Mouse (Mus musculus): ENCODE results near the gene Rreb1.

The Rreb1 gene

GRCm38 (mm10) chr13:37875919-37876318, 97.7 kb downstream of the Rreb1 start:
- DNase-seq (ENCODE audit: low read depth, low spot score): no peak

- DNase-seq (ENCODE audit: low read depth, low spot score): no peak
Measured at GRCm38 (mm10) chr13:37876366-37876765, 98.2 kb downstream of the Rreb1 start.

- DNase-seq (ENCODE audit: low read depth, low spot score): no peak
Measured at GRCm38 (mm10) chr13:37876836-37877235, 98.6 kb downstream of the Rreb1 start.

- DNase-seq (ENCODE audit: low read depth, low spot score): no peak
Measured at GRCm38 (mm10) chr13:37877241-37877640, 99.0 kb downstream of the Rreb1 start.

GRCm38 (mm10) chr13:37878918-37879331, 100.7 kb downstream of the Rreb1 start:
- no peak for DNase-seq (ENCODE audit: low read depth, low spot score)

- DNase-seq (ENCODE audit: low read depth, low spot score): peak; percentile 34
Measured at GRCm38 (mm10) chr13:37879556-37879955, 101.4 kb downstream of the Rreb1 start.

- no peak for DNase-seq (ENCODE audit: low read depth, low spot score)
Measured at GRCm38 (mm10) chr13:37880035-37880434, 101.8 kb downstream of the Rreb1 start.

- DNase-seq (ENCODE audit: low read depth, low spot score): no peak
Measured at GRCm38 (mm10) chr13:37880581-37881130, 102.5 kb downstream of the Rreb1 start.

- DNase-seq (ENCODE audit: low read depth, low spot score): no peak
Measured at GRCm38 (mm10) chr13:37882521-37882920, 104.3 kb downstream of the Rreb1 start.

- DNase-seq (ENCODE audit: low read depth, low spot score): no peak
Measured at GRCm38 (mm10) chr13:37883008-37883407, 104.8 kb downstream of the Rreb1 start.

- no peak for DNase-seq (ENCODE audit: low read depth, low spot score)
Measured at GRCm38 (mm10) chr13:37885392-37885791, 107.2 kb downstream of the Rreb1 start.

- no peak for DNase-seq (ENCODE audit: low read depth, low spot score)
Measured at GRCm38 (mm10) chr13:37886024-37886423, 107.8 kb downstream of the Rreb1 start.

- DNase-seq (ENCODE audit: low read depth, low spot score): no peak
Measured at GRCm38 (mm10) chr13:37894756-37895155, 116.6 kb downstream of the Rreb1 start.

GRCm38 (mm10) chr13:37895564-37896254, 117.5 kb downstream of the Rreb1 start:
- no peak for DNase-seq (ENCODE audit: low read depth, low spot score)

- no peak for DNase-seq (ENCODE audit: low read depth, low spot score)
Measured at GRCm38 (mm10) chr13:37896423-37896822, 118.2 kb downstream of the Rreb1 start.

- no peak for DNase-seq (ENCODE audit: low read depth, low spot score)
Measured at GRCm38 (mm10) chr13:37898772-37899171, 120.6 kb downstream of the Rreb1 start.

GRCm38 (mm10) chr13:37903036-37903435, 124.8 kb downstream of the Rreb1 start:
- DNase-seq (ENCODE audit: low read depth, low spot score): no peak

- DNase-seq (ENCODE audit: low read depth, low spot score): no peak
Measured at GRCm38 (mm10) chr13:37903476-37903875, 125.3 kb downstream of the Rreb1 start.

- DNase-seq (ENCODE audit: low read depth, low spot score): no peak
Measured at GRCm38 (mm10) chr13:37904436-37904835, 126.2 kb downstream of the Rreb1 start.

- no peak for DNase-seq (ENCODE audit: low read depth, low spot score)
Measured at GRCm38 (mm10) chr13:37908061-37908460, 129.9 kb downstream of the Rreb1 start.

GRCm38 (mm10) chr13:37908493-37908892, 130.3 kb downstream of the Rreb1 start:
- DNase-seq (ENCODE audit: low read depth, low spot score): no peak

GRCm38 (mm10) chr13:37909225-37909624, 131.0 kb downstream of the Rreb1 start:
- DNase-seq (ENCODE audit: low read depth, low spot score): no peak

GRCm38 (mm10) chr13:37912011-37912410, 133.8 kb downstream of the Rreb1 start:
- no peak for DNase-seq (ENCODE audit: low read depth, low spot score)

Measured in R1 (cell line).